Mouse (Mus musculus) hindbrain, embryonic 13.5 days (tissue): ENCODE data around the gene Cytl1. TPM values are rescaled to one million over a fixed set of nuclear protein-coding genes. Genes with fewer than 3 reads are reported as not detected.

Experiments
- ATAC-seq: fragments of 200-750 bp; cut with Nextera tagmentation; 2 replicates; pipeline ENCODE4 v1.8.0; 2017; ENCODE audit warnings: moderate TSS enrichment; ENCODE audit not compliant: low FRiP score
- H3K27ac ChIP-seq: fragments of 300-500 bp; sonication (generic); 2 replicates; pipeline ENCODE4 v1.5.1; 2015; ENCODE audit warnings: inconsistent platforms, mild to moderate bottlenecking, moderate library complexity
- H3K27me3 ChIP-seq: fragments of 300-500 bp; sonication (generic); 2 replicates; pipeline ENCODE4 v1.6.1; 2015; ENCODE audit warnings: mild to moderate bottlenecking, inconsistent platforms
- H3K36me3 ChIP-seq: fragments of 300-500 bp; sonication (generic); 2 replicates; pipeline ENCODE4 v1.6.1; 2015; ENCODE audit warnings: mild to moderate bottlenecking, inconsistent platforms
- H3K4me1 ChIP-seq: fragments of 300-500 bp; sonication (generic); replicated peaks from 2 replicates; pipeline ENCODE4 v1.6.1; 2015; ENCODE audit warnings: inconsistent platforms
- H3K4me2 ChIP-seq: fragments of 300-500 bp; sonication (generic); 2 replicates; pipeline ENCODE4 v1.6.1; 2015; ENCODE audit warnings: inconsistent platforms, mild to moderate bottlenecking, moderate library complexity
- H3K4me3 ChIP-seq: fragments of 300-500 bp; sonication (generic); 2 replicates; pipeline ENCODE4 v1.5.1; 2015; ENCODE audit warnings: mild to moderate bottlenecking, inconsistent platforms
- H3K9ac ChIP-seq: fragments of 300-500 bp; sonication (generic); 2 replicates; pipeline ENCODE4 v1.6.1; 2015; ENCODE audit warnings: mild to moderate bottlenecking, inconsistent platforms
- H3K9me3 ChIP-seq: fragments of 300-500 bp; sonication (generic); 2 replicates; pipeline ENCODE4 v1.6.1; 2016; ENCODE audit warnings: inconsistent platforms
- WGBS: fragments of 180-500 bp; shearing (Covaris S2); methylation state at CpG from one replicate; pipeline ENCODE4 v1.1.7; 2015; 5-methylcytosine and 5-hydroxymethylcytosine counted together
- polyA plus RNA-seq: library from polyadenylated mRNA; unstranded; fragments of >200 nt; fragmentation: Nextera tagmentation; extraction: Ambion mirVana; gene quantifications from 2 replicates; pipeline ENCODE4 v1.2.1, GENCODE M21; 2015

Cytl1 gene
- polyA plus RNA-seq, 1 experiment from 2014 or later, result 0.55 TPM

DNA sequence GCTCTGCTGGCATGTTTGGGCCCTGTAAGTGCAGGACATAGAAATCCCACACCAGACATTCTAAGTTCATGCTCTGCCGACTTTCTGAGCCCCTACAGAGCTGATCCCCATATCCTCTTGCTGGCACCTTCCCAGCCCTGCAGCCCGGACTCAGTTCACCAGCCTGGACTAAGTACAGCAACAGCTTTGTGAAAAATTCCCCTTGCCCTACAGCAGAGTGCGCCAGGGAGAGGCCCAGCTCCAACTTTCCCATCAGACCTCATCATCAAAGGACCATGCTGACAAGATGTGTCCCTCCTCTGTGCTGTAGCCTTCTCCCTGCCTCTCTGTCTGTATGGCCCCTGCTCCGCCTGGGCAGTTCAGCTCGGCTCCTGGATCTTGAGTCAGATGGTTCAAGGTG is 40.4 kb downstream of the Cytl1 start:
- Histone ChIP-seq H3K27ac (no peak overlapping the region), H3K4me1 (no peaks in the 10 kb centered on the region), H3K9me3 (0 out of 2 replicates have a peak, but pooled peaks cover 3% of the 10 kb centered on the region), H3K27me3 (peaks cover 65% of the 10 kb centered on the region), H3K4me2 (no peak overlapping the region), H3K36me3 (no peaks in the 10 kb centered on the region), H3K9ac (no peak overlapping the region), H3K4me3 (no peak overlapping the region)
- ATAC-seq, result no peak
- 54% methylated on average over 5 of the region's 5 CpGs for WGBS

DNA sequence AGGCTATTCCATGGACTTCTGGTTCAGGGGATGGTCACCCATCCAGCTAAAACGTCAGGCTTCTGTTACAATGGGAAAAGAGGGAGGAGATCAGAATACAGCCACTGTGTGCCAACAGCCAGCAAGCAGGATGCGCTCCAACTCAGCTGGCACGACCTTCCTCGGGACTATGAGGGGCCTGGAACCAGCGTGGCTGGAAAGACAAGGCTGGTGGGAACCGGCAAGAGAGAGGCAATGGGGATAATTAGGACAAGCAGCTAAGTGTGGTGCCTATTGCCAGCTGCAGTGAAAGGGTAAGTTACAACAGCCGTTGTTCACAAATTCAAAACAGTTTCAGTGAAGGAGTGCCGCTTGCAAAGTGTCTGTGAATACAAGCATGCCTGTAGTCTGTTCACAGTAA is 48.0 kb downstream of the Cytl1 start:
- Histone ChIP-seq H3K4me2 (no peak overlapping the region), H3K36me3 (no peaks in the 10 kb centered on the region), H3K9ac (no peak overlapping the region), H3K4me3 (no peak overlapping the region), H3K4me1 (no peaks in the 10 kb centered on the region), H3K27ac (no peak overlapping the region), H3K27me3 (peaks cover 18% of the 10 kb centered on the region; the same call in 1 of the 2 replicates), H3K9me3 (no peaks in the 10 kb centered on the region)
- no peak for ATAC-seq
- WGBS, result 71% methylated on average over 8 of the region's 8 CpGs

DNA sequence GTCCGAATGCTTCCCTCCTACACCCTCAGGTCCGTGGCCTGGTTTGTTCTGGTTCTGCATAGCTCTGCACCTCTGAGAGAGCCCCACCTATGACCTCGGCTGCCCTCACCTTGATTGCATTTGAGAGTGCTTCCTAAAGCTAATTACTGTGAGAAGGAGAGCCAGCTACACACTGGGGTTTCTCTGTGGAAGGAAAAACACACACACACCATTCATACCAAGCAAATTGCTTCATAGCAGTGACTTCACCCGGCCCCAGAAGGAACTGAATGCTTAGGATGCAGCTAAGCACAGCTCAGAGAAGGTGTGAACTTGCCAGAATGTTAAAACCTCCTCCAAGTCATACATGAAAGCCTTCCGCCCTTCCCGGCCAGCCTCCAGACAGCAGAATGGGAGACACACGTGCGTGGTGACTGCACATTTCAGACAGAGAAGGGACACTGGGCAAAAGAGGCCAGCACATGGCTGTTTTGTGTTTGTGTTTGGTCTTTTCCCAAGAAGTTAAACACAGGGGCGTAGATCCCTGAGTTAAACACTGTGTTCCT is 49.6 kb downstream of the Cytl1 start:
- H3K27me3 ChIP-seq, result peaks cover 15% of the 10 kb centered on the region; the same call in 1 of the 2 replicates
- H3K9ac ChIP-seq, result no peak overlapping the region
- H3K36me3 ChIP-seq, result no peaks in the 10 kb centered on the region
- 86% methylated on average over 9 of the region's 9 CpGs for WGBS
- no peaks in the 10 kb centered on the region for H3K4me1 ChIP-seq
- no peak overlapping the region for H3K4me2 ChIP-seq
- H3K4me3 ChIP-seq, result no peak overlapping the region
- H3K27ac ChIP-seq, result no peak overlapping the region
- ATAC-seq, result no peak
- H3K9me3 ChIP-seq, result no peaks in the 10 kb centered on the region

Other genes with a start within 250 kb of the Cytl1 start
- 20.6 and 23.2 TPM in 2 replicates for gene Stk32b, start 18.3 kb upstream of the Cytl1 start, polyA plus RNA-seq
- gene Msx1, start 89.1 kb downstream of the Cytl1 start, polyA plus RNA-seq, result 28.6 and 59.6 TPM in 2 replicates